Mouse (Mus musculus) hindbrain, embryonic 14.5 days (tissue): ENCODE measurements around the gene Sgcd. TPM values are rescaled to one million over a fixed set of nuclear protein-coding genes. Genes with fewer than 3 reads are reported as not detected.

Source experiments
- ATAC-seq: fragments of 200-750 bp; cut with Nextera tagmentation; 2 replicates; pipeline ENCODE4 v1.8.0; 2017; ENCODE audit warnings: moderate number of reproducible peaks, mild to moderate bottlenecking, moderate TSS enrichment, moderate library complexity; ENCODE audit not compliant: low FRiP score
- DNase-seq: peaks from one replicate; pipeline ENCODE4 v3.0.0-alpha.2; 2015; ENCODE audit warnings: low spot score
- H3K27ac ChIP-seq: fragments of 300-500 bp; sonication (generic); 2 replicates; pipeline ENCODE4 v1.5.1; 2014; ENCODE audit warnings: mild to moderate bottlenecking, moderate library complexity
- H3K27me3 ChIP-seq: fragments of 300-500 bp; sonication (generic); 2 replicates; pipeline ENCODE4 v1.6.1; 2014; ENCODE audit warnings: mild to moderate bottlenecking, low read length, mixed read lengths; ENCODE audit not compliant: control insufficient read depth, insufficient read depth
- H3K36me3 ChIP-seq: fragments of 300-500 bp; sonication (generic); replicated peaks from 2 replicates; pipeline ENCODE4 v1.6.1; 2014; ENCODE audit not compliant: control insufficient read depth, insufficient read depth
- H3K4me1 ChIP-seq: fragments of 300-500 bp; sonication (generic); replicated peaks from 2 replicates; pipeline ENCODE4 v1.6.1; 2014; ENCODE audit warnings: antibody characterized with exemption, low read length, mixed read lengths; ENCODE audit not compliant: control insufficient read depth, insufficient read depth
- H3K4me2 ChIP-seq: fragments of 300-500 bp; sonication (generic); replicated peaks from 2 replicates; pipeline ENCODE4 v1.6.1; 2014; ENCODE audit warnings: mild to moderate bottlenecking, moderate library complexity
- H3K4me3 ChIP-seq: fragments of 300-500 bp; sonication (generic); replicated peaks from 2 replicates; pipeline ENCODE4 v1.5.1; 2014; ENCODE audit warnings: mild to moderate bottlenecking, low read length
- H3K9ac ChIP-seq: fragments of 300-500 bp; sonication (generic); 2 replicates; pipeline ENCODE4 v1.6.1; 2014
- H3K9me3 ChIP-seq: fragments of 300-500 bp; sonication (generic); 2 replicates; pipeline ENCODE4 v1.6.1; 2016; ENCODE audit warnings: low read length; ENCODE audit not compliant: control insufficient read depth
- WGBS: fragments of 180-500 bp; shearing (Covaris S2); extraction: QIAGEN DNeasy Blood & Tissue Kit; methylation state at CpG from one replicate; pipeline ENCODE4 v1.1.7; 2014; 5-methylcytosine and 5-hydroxymethylcytosine counted together
- polyA plus RNA-seq: library from polyadenylated mRNA; unstranded; fragments of >200 nt; fragmentation: Nextera tagmentation; extraction: Ambion mirVana; gene quantifications from 2 replicates; pipeline ENCODE4 v1.2.1, GENCODE M21; 2014

The Sgcd gene
- polyA plus RNA-seq, 1 experiment from 2014 or later, result 5.7 TPM

GRCm38 (mm10) chr11:47073538-47073937 lies 915.2 kb downstream of the Sgcd start:
- DNase-seq, result no peak

DNA sequence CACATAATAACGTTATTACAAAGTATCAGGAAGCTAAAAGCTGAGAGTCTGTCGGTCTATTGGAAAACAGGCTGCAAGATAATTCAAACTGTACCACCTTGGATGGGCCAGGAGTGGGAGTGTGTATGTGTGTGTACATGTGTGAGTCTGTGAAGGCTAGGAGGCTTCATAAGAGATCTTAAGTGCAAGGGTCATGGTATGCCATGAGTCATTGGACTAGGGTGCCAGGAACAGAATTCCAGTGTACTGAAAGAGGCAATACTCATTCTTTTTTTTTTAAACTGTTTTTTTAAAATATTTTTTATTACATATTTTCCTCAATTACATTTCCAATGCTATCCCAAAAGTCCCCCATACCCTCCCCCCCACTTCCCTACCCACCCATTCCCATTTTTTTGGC lies 917.6 kb downstream of the Sgcd start:
- Histone ChIP-seq H3K4me2 (no peak overlapping the region), H3K9me3 (no peaks in the 10 kb centered on the region), H3K27ac (no peak overlapping the region), H3K9ac (no peak overlapping the region), H3K4me3 (no peak overlapping the region), H3K4me1 (no peaks in the 10 kb centered on the region), H3K27me3 (no peaks in the 10 kb centered on the region), H3K36me3 (no peaks in the 10 kb centered on the region)
- ATAC-seq (no peak), DNase-seq (no peak)
- 85% methylated on average over 2 of the region's 2 CpGs for WGBS

More at GRCm38 (mm10) chr11:47073538-47073937, 915.2 kb downstream of the Sgcd start:
- Histone ChIP-seq H3K4me3 (no peak overlapping the region), H3K4me1 (no peaks in the 10 kb centered on the region), H3K36me3 (no peaks in the 10 kb centered on the region), H3K9me3 (no peaks in the 10 kb centered on the region), H3K27ac (no peak overlapping the region), H3K4me2 (no peak overlapping the region), H3K9ac (no peak overlapping the region), H3K27me3 (no peaks in the 10 kb centered on the region)
- WGBS, result 64% methylated on average over 1 of the region's 1 CpGs
- ATAC-seq, result no peak

DNA sequence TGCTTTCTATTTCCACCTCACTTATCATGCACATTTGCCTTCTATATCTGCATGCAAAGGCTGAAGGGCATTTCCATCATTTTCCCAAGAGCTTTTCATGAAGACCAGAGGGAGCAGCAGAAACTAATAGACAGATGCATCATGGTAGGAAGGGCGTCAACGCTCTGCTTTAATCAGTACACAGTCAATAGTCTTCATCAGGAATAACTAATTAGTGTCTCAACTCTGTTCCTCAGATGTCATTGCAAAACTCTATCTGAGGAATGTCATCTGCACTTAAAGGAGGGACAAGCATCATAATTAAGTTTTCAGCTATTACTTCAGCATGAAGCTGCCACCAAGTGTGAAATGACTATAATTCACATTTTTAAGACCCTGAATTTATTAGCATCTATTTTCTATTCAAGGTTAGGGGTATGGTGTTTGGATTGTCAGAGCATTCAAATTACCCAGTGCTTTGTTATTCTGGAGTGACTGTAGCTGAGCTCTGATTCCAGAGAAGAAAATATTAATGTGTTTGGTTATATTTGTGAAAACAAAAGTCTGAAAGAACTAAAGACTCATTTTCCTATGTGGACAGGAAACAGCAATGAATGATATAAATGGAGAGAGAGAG lies 918.9 kb downstream of the Sgcd start:
- WGBS, result 61% methylated on average over 2 of the region's 2 CpGs
- H3K4me3 ChIP-seq, result no peak overlapping the region
- H3K27ac ChIP-seq, result no peak overlapping the region
- no peaks in the 10 kb centered on the region for H3K4me1 ChIP-seq
- H3K9me3 ChIP-seq, result no peaks in the 10 kb centered on the region
- no peaks in the 10 kb centered on the region for H3K36me3 ChIP-seq
- no peak overlapping the region for H3K4me2 ChIP-seq
- no peak for ATAC-seq
- H3K9ac ChIP-seq, result no peak overlapping the region
- H3K27me3 ChIP-seq, result no peaks in the 10 kb centered on the region
- DNase-seq, result no peak

DNA sequence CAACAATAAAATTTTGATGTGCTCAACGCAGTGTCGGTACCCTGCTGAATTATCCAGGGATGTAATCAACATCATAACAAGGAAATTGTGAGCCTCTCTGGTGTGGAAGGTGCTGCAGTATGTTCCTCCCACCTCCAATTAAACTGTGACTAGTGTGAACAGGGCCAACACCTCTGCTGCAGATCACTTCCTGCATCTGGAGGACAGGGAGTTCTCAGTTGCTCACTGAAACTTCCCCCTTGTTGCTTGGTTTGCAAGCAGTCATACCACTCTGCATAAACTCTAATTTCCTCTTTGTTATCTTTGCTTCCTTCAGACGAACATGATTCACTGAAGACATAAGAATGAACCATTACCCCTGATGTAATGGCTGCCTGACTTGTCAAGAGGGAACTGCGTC lies 925.1 kb downstream of the Sgcd start:
- Histone ChIP-seq H3K4me3 (no peak overlapping the region), H3K4me1 (no peaks in the 10 kb centered on the region), H3K27ac (no peak overlapping the region), H3K4me2 (no peak overlapping the region), H3K9me3 (no peaks in the 10 kb centered on the region), H3K36me3 (no peaks in the 10 kb centered on the region), H3K9ac (no peak overlapping the region), H3K27me3 (no peaks in the 10 kb centered on the region)
- ATAC-seq (no peak), DNase-seq (no peak)
- WGBS, result 80% methylated on average over 4 of the region's 4 CpGs

DNA sequence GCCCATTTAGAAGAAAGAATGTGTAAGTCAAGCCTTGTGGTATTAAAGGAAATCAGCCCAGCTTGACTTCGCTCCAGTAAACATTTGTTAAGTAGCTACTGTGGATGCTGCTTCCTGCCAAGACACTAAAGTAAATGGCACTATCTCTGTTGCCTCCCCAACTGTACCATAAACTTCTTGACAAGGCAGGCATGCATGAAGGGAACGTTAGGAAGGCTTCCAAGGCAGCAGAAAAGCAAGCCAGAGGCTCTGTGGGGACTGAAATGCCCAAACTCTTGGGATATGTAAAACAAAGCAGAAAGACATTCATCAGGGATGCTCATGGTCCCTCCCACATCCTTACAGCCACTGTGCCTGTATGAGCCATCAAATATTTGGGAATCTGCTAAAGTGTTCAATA lies 938.4 kb downstream of the Sgcd start:
- H3K27ac ChIP-seq, result no peak overlapping the region

DNA sequence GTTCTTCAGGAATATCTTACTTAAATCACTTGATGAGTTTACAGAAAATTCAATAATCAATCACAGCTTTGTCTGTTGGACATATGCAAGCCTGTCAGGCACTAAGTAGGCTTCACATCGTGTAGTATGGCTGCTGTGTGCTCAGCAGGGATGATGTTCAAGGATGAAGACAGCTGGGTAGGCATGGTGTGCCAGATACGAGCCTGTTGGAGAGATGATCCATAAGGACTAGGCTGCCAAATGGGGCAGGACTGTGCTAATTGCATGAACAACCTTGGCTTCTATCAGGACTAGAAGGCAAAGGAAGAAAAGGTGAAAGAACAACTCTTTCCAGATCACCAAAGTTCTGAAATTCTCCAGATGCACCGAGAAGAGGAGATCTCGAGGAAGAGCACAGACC lies 939.0 kb downstream of the Sgcd start:
- no peak overlapping the region for H3K4me3 ChIP-seq
- no peak for ATAC-seq
- H3K9ac ChIP-seq, result no peak overlapping the region
- H3K27ac ChIP-seq, result no peak overlapping the region
- H3K36me3 ChIP-seq, result no peaks in the 10 kb centered on the region
- no peaks in the 10 kb centered on the region for H3K27me3 ChIP-seq
- H3K4me2 ChIP-seq, result no peak overlapping the region
- H3K4me1 ChIP-seq, result no peaks in the 10 kb centered on the region
- 83% methylated on average over 4 of the region's 4 CpGs for WGBS
- DNase-seq, result no peak
- H3K9me3 ChIP-seq, result 0 out of 2 replicates have a peak, but pooled peaks cover 1% of the 10 kb centered on the region

More for the DNA sequence above, 938.4 kb downstream of the Sgcd start:
- H3K4me3 ChIP-seq, result no peak overlapping the region
- DNase-seq (no peak), ATAC-seq (no peak)
- H3K4me1 ChIP-seq, result no peaks in the 10 kb centered on the region
- no peaks in the 10 kb centered on the region for H3K9me3 ChIP-seq
- H3K36me3 ChIP-seq, result no peaks in the 10 kb centered on the region
- H3K27me3 ChIP-seq, result no peaks in the 10 kb centered on the region
- no peak overlapping the region for H3K9ac ChIP-seq
- WGBS, result 53% methylated on average over 2 of the region's 2 CpGs
- H3K4me2 ChIP-seq, result no peak overlapping the region

DNA sequence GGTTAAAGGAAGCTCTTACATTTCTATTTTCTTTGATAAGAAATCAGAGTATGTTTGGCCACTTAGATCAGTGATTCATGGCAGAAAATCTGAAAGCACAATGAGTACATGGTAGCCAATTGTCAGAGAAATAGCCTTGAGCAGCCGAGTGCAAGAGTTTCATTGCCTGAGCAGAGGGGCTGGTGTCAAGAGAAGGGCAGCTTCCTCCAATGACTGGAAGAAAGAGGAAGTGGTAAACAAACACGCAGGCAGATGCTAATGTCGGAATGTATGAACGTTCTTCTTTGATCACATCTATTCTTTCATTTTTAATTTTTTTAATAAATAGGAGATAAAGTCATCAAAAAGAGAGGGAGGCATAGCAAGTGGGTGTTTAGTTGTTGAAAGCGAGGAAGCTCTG lies 956.5 kb downstream of the Sgcd start:
- ATAC-seq, result no peak

DNA sequence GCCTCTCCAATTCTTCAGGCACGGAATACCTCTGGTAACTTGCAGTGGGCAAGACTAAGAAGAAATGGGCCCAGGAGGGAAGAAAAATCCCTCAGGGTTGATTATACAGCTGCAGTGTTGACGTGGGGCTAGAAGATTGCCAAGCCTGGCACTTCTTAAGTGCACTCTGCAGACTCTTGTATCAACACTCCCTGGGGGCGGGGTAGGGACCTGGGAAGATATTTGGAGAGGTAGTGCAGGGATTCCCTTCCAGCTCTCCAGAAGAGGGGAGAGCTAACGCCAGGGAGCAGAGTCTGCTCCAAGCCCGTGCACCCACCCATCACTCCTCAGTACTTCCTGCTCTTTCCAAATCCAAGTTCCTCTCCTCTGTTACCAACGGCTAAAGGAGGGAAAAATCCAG lies 967.9 kb downstream of the Sgcd start:
- 68% methylated on average over 6 of the region's 6 CpGs for WGBS

More for the DNA sequence above, 956.5 kb downstream of the Sgcd start:
- H3K9ac ChIP-seq, result no peak overlapping the region
- no peak for DNase-seq
- no peak overlapping the region for H3K27ac ChIP-seq
- H3K9me3 ChIP-seq, result no peaks in the 10 kb centered on the region
- no peaks in the 10 kb centered on the region for H3K36me3 ChIP-seq
- H3K4me3 ChIP-seq, result no peak overlapping the region
- no peak overlapping the region for H3K4me2 ChIP-seq
- no peaks in the 10 kb centered on the region for H3K27me3 ChIP-seq
- WGBS, result 84% methylated on average over 5 of the region's 5 CpGs
- H3K4me1 ChIP-seq, result no peaks in the 10 kb centered on the region

DNA sequence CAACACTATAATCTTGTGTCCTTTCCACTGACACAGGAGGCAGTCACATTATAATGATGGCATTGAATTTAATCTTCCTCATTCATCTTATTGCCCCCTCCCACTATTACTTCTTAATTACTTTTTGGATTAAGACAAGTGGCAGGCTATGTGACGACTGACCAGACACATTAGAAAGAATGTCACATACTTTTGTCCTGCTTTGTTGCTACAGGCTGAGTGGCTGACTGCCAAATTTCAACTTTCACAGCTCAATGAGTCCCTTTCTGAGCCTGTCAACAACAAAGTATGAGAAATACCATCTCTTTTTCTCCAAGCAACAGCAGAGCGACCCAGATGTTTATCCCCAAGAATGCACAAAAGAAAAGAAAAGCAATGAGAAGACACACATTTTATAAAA lies 970.6 kb downstream of the Sgcd start:
- no peak overlapping the region for H3K4me2 ChIP-seq
- no peaks in the 10 kb centered on the region for H3K27me3 ChIP-seq
- H3K4me1 ChIP-seq, result 0 out of 2 replicates have a peak, but pooled peaks cover 4% of the 10 kb centered on the region
- DNase-seq, result peak; percentile 42
- ATAC-seq, result peak; percentile 65; the same call in 1 of the 2 replicates
- 21% methylated on average over 2 of the region's 2 CpGs for WGBS
- no peak overlapping the region for H3K9ac ChIP-seq
- no peak overlapping the region for H3K4me3 ChIP-seq
- no peak overlapping the region for H3K27ac ChIP-seq
- H3K9me3 ChIP-seq, result no peaks in the 10 kb centered on the region
- H3K36me3 ChIP-seq, result no peaks in the 10 kb centered on the region

More for the DNA sequence above, 967.9 kb downstream of the Sgcd start:
- Histone ChIP-seq H3K9ac (no peak overlapping the region), H3K27me3 (no peaks in the 10 kb centered on the region), H3K9me3 (no peaks in the 10 kb centered on the region), H3K36me3 (no peaks in the 10 kb centered on the region), H3K4me1 (0 out of 2 replicates have a peak, but pooled peaks cover 4% of the 10 kb centered on the region), H3K27ac (no peak overlapping the region), H3K4me2 (no peak overlapping the region), H3K4me3 (no peak overlapping the region)
- ATAC-seq, result no peak
- DNase-seq, result no peak

- no peaks in the 10 kb centered on the region for H3K36me3 ChIP-seq
- WGBS, result 59% methylated on average over 2 of the region's 2 CpGs
- ATAC-seq (no peak), DNase-seq (no peak)
- no peak overlapping the region for H3K4me2 ChIP-seq
- H3K27ac ChIP-seq, result no peak overlapping the region
- H3K9me3 ChIP-seq, result no peaks in the 10 kb centered on the region
- H3K4me3 ChIP-seq, result no peak overlapping the region
- H3K4me1 ChIP-seq, result 0 out of 2 replicates have a peak, but pooled peaks cover 4% of the 10 kb centered on the region
- no peak overlapping the region for H3K9ac ChIP-seq
- H3K27me3 ChIP-seq, result no peaks in the 10 kb centered on the region
These were observed 973.1 kb downstream of the Sgcd start for GRCm38 (mm10) chr11:47015683-47016082.
